Mouse (Mus musculus): ENCODE results near the gene Atg101.
A peak's percentile ranks its signal among the peaks of the same experiment; 100 is the strongest.

- TF ChIP-seq MAX (IDR thresholded peaks at IDR 0.05) (peak; percentile 29), CTCF (IDR thresholded peaks at IDR 0.05; ENCODE audit: control insufficient read depth, insufficient read depth, insufficient read length) (peak; percentile 98), FOSL1 (IDR thresholded peaks at IDR 0.05; ENCODE audit: insufficient read depth, low read length, poor library complexity, severe bottlenecking) (no peak), MYOG (IDR thresholded peaks at IDR 0.05; ENCODE audit: control insufficient read depth, extremely low read depth, insufficient read length) (no peak), CEBPB (IDR thresholded peaks at IDR 0.05; ENCODE audit: low read depth) (no peak), MYOD1 (IDR thresholded peaks at IDR 0.05; ENCODE audit: control insufficient read depth, insufficient read length, low read depth) (no peak), USF1 (IDR thresholded peaks at IDR 0.05; ENCODE audit: low read depth) (no peak)
Observed at GRCm38 (mm10) chr15:101315832-101316231, 31.8 kb downstream of the Atg101 start.
